Mouse (Mus musculus) left cerebral cortex, postnatal 4 days (tissue): ENCODE measurements around the gene Rorb. TPM values are rescaled to one million over a fixed set of nuclear protein-coding genes. Genes with fewer than 3 reads are reported as not detected.

Experiments used
- DNase-seq: peaks from one replicate; pipeline ENCODE4 v3.0.0-alpha.2; 2022
- intact Hi-C: fragments of 180-260 bp; cut with DNase I; formaldehyde crosslinking; loops from one replicate; pipeline ENCODE4 v1.15.1; 2025
- total RNA-seq, 2 experiments: library from RNA; stranded (reverse); gene quantifications; 2 replicates each; pipeline ENCODE4 v1.2.3; 2021

Gene Rorb
- 10 to 100 TPM; 67.3 to 77.5 TPM for total RNA-seq

DNA sequence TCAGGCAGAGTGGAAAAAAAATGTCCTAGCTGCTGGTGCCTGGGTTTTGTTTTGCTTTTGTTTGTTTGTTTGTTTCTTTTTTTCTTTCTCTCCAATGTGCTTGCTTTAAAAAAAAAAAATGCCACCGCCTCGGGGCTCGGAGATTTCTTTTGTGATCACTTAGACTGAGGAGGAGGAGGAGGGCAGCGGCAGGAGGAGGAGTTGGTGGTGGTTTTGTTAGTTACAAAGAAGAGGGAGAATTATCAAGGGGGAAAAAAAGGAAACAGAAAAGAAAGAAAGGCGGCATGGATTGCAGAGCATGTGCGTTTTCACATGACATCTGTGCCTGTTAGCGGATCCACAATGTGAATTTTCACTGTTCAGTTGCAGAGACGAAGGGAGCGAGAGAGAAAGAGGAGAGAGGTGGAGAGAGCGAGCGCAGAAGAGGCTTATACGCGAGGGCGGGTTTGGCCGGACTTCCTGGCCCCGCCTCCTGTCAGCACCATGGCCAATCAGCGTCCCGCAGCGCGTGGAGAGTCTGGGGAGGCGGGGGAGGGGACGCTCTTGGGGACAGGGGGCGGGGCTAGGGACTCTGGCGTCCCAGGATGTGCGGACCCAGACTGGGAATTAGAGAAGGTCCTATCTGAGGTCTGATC lies at the start of gene Rorb:
Gene Rorb (minus strand): TSS at position 404 of the 635 bp plus-strand sequence.
- DNase-seq: peak; percentile 93
- intact Hi-C loops: no loop called here

DNA sequence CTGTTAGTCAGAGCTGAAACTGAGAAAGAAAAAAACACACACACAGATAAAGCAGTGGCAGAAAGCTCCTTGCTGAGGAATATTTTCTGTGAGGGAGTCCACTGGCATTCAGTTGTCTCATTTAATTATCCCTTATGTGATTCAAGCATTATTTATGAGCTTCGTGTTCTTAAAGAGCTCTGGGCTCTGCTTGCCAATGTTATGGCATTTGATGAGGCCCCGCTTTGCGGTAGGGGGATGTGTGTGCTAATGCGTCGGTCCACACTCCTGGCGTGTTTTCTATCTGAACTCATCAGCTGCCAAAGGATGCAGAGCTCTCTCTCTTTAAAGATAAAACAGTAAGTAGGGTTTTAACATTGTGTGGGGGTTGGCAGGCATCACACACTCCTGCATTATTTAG lies 37.9 kb upstream of the Rorb start:
- no peak for DNase-seq

DNA sequence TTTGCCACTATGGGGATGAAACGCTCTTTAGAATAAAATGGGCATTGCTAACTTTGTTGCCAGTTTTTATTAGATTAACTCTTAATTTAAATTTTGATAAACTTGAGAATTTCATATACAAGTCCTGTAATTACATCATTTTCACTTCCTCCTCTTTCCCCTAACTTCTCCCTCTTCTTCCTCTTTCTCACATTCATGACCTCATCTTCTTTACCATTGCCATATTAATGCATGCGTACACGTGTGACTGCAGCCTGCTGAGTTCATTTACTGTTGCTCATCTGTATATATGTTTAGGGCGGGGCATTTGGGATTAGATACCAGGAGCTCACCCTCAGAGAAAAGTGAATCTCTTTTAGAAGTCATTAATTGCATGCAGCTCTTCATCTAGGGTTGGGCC lies 33.5 kb upstream of the Rorb start:
- no peak for DNase-seq
- intact Hi-C loops: no loop called here

More for the DNA sequence above, 37.9 kb upstream of the Rorb start:
- intact Hi-C loops: no loop called here

DNA sequence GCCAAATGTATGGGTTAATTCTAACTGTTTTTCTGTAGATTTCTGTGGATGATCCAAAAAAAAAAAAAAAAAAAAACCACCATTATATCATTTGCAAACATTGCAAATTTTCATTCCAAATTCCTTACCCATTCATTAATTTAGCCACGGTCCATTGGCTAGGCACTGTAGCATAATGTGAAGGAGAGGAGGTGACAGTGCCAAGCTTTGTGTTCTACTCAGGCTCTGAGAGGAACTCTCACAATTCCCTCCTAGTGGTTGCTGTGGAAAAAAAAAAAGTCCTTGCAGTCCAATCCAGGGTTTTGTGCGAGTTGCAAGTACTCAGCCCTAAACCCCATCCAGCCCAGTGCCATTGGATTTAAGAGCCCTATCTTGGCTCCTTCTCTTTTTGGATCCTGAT lies 25.9 kb upstream of the Rorb start:
- no peak for DNase-seq
- intact Hi-C loops: no loop called here

DNA sequence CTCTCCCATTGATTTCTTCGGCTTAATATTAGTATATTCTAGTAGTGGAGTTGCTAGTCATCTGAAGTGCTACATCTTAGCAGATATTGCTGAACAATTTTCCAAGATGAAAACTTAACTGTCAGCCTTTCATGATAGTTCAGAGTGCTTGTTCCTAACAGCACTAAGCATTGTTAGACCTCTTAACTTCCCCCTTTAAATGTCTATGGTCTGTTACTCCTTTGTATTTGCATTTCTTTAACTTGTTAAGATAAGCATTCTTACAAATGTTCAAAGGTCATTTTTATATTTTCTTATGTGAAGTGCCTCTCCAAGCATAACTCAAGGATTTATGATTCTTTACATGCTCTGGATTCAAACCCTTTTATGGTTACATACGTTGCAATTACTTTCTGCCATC lies 24.8 kb upstream of the Rorb start:
- intact Hi-C loops: no loop called here
- DNase-seq: no peak

DNA sequence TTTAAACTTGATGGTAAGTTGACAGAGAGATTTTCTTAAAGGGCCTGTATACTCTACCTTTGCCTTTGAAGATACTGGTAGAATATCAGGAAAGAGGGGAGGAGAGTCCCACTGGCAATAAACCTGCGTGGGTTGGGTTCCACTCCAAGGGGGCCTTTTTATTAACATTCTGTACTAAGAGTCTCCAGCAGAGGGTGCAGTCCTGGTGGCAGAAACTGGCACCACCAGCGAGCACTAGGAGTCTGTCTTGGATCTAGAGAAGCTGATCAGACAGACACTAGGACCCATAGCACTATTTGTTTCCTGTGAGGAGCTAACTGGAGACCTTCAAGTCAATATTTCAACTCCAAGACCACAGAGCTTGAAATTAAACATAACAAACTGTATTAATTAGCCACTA lies 11.3 kb upstream of the Rorb start:
- intact Hi-C loops: no loop called here
- no peak for DNase-seq

DNA sequence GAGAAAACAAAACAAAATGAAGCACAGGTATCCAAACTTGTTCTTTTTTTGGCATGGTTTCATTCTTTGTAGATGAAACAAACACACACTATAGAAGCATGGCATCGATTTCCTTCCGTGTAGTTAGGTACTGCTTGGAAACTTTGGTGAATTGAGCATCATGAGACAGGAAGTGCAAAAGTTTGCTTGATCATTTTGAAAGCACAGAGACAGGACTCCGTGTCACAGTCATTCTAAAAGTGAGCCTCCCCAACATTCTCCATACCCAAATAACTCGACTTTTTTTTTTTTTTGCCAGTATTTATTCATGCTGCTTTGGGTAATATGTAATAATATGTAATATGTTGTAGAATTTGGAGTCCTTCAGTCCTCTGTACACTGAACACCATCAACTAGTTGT lies 1.2 kb upstream of the Rorb start:
- intact Hi-C loops: no loop called here
- DNase-seq: no peak

DNA sequence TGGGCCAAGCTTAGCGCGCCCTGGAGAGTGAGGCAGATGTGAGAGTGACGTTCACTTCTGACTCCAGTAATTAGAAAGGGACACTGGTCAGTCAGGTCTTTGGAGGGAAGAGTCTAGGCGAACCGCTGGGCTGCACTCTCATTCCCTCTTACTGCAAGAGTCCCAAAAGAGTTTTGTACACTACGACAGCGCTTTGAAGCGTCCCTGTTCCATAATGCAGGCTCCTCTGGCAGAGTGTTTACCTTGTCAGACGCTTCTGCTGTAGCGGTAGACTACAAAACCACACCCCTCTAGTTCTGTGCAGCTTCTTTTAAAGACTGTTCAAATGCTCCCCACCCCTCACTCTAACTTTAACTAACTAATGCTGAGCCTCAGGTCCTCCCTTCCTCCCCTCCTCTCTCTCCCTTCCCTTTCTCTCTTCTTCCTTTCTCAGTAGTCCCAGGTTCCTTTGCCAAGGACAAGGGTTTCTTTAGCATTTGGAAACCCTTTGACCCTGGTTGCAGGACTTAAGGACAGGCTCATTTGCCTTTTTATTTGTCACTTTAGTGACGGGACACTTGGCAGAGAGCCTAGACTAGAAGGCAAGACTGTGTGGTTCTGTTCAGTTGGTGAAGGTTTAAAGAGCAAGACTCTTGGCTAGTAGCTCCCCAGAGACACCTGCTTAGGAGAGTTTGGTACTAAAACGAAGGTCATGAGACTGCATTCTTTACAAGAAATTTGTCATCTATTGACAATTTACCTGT lies 603 bp upstream of the Rorb start:
- no peak for DNase-seq
- intact Hi-C loops: no loop called here

DNA sequence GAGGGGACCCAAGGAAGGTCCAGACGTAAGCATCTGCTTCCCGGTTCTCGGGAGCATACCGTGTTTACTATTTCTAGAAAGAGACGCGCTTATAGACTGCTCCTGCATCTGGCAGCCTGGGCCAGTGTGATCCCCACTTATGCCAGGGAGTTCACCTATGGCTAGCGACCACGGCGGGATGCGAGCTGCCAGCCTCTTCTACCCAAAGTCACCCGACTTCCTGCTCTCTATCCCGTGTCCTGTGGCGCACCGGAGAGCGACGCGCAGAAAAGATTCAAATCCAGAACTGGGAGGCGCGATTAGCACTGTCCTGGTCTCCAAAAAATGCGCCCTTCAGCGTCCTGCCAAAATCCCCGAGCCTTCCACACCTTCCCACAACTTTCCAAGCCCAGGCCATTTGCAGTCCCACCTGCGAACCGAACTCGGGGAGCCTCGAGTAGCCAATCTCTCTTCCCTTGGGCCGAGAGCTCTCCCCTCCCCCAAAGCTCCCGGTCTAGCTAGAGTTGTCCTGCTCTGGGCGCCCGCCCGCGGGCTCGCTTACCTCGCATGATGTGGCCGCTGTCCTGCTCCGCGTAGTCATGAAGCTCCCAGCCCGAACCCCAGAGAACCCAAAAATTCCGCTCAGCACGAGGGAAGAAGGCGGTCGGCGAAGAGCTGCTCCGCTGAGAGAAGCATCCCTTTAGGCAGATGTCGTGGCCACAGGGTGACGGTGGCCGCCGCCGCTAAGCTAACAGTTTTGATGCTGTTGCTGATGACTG lies 806 bp downstream of the Rorb start:
- peak; percentile 64 for DNase-seq
- intact Hi-C loops: no loop called here

DNA sequence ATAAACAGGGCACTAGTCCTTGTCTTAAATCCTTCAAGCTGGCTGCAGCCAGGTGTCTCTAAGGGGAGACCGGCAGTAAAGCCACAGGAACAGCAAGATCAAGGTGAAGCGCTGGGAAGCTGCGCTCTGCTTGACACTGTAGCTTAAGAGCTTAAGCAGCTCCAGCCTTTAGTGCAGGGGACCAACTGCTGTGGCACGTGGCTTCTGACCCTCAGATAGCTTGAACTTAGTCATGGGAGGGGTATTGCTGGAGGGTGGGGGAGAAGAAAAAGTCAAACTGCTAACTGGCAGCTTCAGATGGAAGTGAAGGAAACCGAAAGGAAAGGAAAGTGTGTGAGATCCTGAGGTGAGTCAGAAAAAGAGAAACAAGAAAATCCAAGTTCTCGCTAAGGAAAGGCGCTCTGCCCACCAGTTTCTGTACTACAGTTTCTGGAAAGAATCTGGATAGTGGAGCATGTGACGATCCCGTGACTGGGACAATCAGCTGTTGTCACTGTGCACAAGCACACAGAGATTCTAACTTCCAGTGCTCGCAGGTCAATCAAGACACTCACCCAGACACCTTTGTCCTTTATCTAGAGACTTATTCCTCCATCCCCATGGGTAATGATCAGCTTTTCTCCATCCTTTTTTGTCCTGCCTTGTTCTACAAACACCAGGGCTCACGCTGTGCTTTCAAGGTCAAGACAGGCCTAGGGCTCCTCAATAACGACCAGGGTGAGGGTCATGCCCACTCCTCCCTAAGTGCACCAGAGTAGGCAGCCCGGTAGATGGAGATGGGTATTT lies 2.2 kb downstream of the Rorb start:
- intact Hi-C loops: no loop called here
- DNase-seq: no peak

DNA sequence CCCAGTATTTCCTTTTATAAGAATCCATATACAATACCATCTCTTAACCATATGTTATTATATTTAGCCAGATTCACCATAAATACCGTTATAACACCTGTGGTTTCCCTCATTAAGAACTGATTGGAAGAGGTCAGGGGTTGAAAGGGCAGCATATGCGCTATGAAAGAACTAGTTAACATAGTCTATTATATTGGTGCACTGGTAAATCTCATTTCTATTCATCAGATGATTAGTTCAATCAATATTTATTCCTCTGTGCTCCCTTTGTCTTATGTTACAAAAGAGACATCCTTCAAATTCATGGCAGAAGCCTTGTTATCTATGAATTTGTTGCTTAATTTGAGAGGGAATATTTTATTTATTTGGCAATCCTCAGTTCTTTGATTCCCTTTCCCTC lies 6.4 kb downstream of the Rorb start:
- DNase-seq: no peak
- intact Hi-C loops: no loop called here

DNA sequence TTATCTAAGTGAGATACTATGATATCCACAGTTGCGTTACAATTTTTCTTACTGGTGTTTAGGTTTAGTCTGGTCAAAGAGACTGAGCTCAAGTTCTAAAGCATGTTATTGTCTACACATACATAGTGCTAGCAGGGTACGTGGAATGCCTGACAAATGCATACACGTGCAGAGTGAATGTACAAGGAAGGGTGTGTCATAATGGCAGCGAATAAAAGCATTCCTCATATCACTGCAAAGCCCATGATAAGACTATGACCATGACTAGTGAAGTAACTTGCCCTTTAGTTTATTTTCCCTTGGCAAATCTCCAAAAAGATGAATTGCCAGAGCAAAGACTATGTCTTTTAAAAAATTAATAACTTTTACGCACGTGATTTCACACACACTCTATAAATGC lies 13.8 kb downstream of the Rorb start:
- intact Hi-C loops: no loop called here

DNA sequence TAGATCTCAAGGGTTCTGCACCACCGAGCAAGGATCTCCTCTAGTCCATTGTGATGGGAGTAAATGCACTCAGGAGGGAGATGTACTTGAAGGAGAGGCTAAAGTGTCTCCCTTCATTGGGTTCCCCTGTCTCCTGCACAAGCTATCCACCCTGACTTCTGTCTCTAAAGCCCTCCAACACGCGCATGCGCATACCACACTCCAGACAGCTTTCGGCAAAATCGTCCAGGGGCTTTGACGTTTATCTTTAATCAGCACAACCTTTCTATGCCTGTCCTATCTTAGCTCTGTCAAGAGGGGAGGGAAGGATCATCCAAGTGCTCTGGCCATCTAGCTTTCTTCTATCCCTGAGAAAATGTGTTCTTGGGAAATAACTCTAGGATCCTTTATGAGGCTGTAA lies 21.6 kb downstream of the Rorb start:
- intact Hi-C loops: no loop called here
- no peak for DNase-seq

More for the DNA sequence above, 13.8 kb downstream of the Rorb start:
- no peak for DNase-seq

DNA sequence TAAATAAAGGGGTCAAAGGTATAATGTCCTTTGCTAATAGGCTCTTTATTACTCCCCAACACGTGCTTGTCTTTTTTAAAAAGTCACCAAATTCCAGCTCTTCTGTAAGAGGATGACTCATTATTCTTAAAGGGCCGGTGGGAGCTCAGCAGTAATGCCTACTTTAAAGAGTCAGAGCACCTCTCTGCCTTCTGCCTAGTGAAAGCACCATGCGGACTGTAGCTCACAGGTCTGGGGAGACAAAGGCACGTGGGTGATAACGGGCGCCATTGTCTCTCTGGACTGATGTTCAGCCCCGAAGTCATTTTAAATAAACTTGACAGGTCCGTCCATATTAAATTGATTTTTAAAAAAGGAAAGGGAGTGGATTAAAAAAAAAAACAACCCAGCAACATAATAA lies 33.1 kb downstream of the Rorb start:
- intact Hi-C loops: no loop called here
- no peak for DNase-seq

DNA sequence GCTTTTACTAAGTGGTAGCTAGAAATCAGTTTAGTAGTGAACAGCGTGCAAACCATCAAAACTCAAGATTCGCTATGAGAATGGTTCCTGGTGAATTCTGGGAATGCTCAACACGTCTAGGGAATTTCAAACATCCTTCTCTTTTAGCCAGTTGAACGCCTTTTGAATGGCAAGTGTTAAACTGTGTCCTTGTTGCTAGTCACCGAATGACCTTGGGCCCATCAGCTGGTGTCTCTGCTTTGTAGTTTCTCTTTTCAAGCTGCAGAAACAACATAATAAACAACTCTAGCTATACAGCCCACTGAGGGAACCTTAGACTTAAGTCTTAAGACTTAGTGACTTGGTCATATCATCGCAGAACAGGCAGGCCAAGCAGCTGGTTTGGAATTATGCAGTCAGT lies 36.2 kb downstream of the Rorb start:
- intact Hi-C loops: no loop called here
- no peak for DNase-seq

DNA sequence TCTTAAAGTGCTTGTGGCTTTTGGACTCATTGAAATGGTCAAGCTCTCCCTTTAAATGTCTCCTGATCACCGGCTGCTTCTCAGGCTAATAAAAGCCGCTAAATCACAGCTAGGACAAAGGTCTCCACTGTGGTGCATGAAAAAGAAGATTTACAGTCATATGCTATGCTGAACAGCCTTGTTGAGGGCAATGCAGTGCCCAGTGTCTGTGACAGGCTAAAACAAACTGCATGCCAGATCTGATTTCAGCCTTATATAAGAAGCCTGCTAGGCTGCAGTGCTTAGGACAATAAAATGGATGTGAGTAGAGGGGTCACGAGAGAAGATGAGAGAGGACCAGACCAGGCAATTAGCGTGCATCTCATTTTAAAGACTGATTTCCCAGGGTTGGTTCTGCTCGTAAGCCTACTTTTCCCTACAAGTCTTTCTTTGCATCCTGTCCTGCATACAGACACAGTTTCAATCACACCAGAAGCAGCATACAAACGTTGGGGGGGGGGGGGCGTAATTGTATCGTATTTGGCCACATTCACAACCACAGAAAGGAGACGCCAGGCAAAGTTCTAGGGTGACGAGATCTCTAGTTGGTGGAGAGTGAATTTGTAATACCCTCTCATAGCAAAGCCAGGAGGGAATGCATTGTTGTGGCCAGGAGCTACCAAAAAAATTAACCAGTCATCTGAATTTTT lies 52.1 kb downstream of the Rorb start:
- DNase-seq: no peak
- intact Hi-C loops: no loop called here

DNA sequence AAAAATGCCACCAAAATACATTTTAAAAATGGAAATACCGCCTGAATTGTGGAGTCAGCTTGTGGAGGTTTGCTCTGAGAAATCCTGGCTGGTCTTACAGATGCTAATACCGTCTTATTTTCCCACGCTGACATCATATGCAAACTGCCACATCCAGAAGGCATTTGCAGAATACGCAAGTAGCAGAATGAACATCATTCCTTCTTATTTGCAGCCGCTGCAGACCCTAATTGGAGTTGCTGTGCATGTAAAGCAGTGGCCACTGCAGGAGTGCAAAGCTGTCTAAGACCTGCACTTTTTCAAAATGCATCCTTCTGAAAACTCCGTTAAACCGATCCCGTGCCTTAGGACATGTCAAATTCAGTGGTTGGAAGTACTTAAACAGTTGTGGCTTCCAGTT lies 52.8 kb downstream of the Rorb start:
- no peak for DNase-seq
- intact Hi-C loops: no loop called here

DNA sequence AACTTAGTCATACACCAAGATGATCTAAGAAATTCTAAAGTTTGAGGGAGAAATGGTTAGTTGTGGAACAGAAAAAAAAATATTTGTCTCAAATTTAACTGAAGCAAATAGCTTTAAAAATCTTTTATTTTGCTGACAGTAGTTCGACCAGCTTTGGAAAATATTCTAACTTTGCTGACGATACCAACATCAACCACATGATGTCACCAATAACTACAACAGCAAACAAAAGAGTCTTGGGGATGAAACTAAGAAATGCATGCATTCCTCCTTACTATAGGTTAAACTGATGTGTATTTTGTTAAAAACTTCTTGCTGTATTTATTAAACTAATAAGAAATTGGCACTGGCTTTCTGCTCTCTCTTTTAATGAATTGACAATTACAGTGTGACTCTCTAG lies 67.9 kb downstream of the Rorb start:
- intact Hi-C loops: loop anchor here (5.0 kb wide), 1 partner anchor 1299 kb away; no protein-coding TSS in a partner anchor
- DNase-seq: no peak

DNA sequence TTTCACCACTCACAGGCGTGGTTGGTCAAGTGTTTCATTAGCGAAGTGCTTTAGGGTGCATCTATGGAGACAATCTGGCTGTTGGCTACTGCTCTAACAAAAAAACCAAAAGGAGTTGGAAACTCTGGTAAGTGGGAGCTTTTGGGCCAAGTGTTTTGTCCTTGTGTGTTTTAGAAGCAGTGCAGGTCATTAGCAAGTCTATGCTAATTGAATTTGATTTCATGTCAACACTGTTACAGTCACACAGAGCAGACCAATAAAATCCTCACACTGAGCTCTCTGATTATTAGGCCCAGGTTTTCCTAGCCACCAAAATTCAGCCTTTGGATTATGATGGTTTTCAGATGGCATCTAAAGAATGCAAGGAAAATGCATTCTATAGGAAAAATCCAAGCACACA lies 70.2 kb downstream of the Rorb start:
- no peak for DNase-seq
- intact Hi-C loops: loop anchor here (5.0 kb wide), 1 partner anchor 1302 kb away; no protein-coding TSS in a partner anchor
